Mouse (Mus musculus) kidney, adult 18-20 months (tissue): Measurements from ENCODE around the gene Trappc10.

Experiments
- DNase-seq: peaks from one replicate; pipeline ENCODE4 v3.0.0; 2021

The Trappc10 gene

DNA sequence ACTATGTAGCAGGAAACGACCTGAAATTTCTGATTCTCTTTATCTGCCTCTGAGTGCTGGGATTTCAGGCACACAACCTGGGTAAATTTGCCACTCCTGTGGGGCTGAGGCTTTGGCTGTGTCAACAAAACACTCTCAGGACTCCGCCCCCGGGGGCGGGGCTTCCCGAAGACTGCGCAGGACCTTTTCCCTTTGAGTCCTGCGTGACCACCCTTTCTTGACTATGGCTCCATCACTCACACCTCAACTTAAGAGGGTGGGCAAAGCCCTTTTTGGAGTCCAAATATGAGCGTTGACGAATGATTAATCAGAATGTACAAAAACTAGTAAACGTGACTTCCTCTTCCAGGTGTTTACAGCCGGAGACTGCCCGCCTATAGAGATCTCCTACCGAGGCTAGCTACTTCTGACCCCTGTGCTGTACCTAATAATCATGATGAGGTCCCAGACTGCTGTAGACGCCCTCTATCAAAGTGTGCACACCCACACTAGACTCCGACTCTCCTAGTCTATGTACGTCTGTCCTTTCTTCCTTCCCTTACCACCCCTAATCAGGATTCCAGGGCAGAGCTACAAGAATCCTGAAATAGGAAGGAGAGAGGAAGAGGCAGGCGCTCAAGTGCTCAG lies 85.1 kb downstream of the Trappc10 start:
- DNase-seq: peak; percentile 85

DNA sequence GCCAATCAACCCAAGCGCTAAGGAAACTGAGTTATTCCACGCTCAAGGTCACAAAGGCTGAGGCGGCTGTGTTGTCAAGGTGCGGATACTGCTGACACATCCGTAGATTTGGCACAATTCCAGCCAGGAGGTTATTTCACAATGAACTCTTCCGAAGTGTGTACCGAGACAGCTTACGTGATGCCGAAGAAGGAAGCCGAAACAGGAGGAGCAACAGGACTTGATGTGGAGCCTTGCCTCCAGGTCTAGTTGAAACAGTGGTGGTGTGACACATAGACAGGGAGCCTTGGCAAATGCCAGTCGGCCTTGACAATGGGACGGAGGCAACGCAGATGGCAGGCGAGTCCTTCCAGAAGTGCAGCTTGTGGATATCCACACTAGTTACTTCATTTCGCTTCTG lies 86.4 kb downstream of the Trappc10 start:
- no peak for DNase-seq

DNA sequence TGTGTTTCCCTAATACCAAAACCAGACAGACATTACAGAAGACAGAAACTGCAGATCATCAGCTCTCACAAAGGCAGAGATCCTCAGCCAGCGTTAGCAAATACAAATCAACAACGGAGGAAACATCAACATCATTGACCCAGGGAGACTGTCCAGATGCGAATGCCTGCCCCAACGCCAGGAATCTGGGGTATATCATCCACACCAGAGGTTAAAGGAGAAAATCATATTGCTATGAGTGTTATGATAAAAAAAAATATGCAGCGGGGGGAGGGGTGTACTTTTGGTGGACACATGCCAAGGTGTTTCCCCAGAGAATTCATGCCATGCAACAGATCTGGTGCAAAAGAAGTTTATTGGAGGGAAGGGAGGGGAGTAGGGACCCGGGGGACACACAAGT lies 87.5 kb downstream of the Trappc10 start:
- DNase-seq: no peak

- no peak for DNase-seq
These were observed 95.3 kb downstream of the Trappc10 start for GRCm38 (mm10) chr10:78148834-78149766.

- no peak for DNase-seq
These were observed 96.5 kb downstream of the Trappc10 start for GRCm38 (mm10) chr10:78147908-78148441.

DNA sequence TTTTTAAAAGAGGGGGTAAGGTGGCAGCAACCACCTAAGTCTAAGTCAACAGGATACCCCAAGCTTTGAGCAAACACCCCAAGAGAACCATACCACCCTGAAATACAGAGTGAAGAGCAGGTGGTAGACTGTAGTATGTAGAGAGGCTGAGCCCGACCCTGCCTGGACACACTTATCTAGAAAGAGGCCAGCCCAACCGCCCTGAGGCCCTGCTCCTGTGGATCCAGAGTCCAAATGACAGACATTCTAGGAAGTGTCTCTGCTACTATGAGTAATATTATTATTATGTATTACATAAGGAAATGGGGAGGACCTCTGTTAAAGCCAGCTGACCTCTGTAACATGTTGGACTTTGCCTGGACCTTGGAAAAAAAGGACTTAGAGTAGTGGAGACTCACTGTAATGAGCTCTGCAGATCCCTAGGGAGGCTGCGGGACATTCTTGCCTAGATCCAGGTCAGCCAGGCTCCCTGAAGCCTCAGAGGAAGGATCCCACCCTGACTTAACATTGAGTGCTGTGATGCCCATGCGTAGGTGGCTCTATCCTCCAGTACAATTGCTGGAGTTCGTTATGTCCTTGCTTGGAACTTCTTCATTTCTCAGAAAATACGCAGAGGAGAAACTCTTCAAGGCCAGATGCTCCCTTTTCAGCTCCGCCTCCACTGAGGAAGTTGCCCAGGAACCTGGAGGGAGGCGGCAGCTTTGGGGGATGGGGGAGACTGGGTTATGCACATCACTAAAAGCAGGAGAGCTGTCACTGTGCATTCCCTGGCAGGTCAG lies 100.5 kb downstream of the Trappc10 start:
- peak; percentile 46 for DNase-seq

- DNase-seq: no peak
These were observed 103.6 kb downstream of the Trappc10 start for GRCm38 (mm10) chr10:78140843-78141242.

DNA sequence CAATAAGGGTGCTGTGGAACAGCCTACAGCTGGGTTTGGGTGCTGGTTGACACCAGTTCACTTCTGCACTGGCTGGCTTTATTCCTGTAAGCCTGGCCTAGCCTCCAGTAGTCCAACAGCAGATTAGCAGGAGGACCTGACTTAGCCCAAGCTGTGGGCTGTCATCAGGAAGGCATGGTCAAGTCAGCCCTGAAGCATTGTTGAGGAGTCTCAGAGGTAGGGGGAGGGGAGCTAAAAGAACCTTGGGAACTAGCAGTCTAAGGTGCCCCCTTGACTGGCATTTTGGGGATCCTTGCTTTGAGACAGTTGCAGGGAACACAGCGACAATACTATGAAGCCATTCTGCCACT lies 104.2 kb downstream of the Trappc10 start:
- no peak for DNase-seq

GRCm38 (mm10) chr10:78139572-78140250 lies 104.7 kb downstream of the Trappc10 start:
- no peak for DNase-seq

GRCm38 (mm10) chr10:78138812-78139523 lies 105.5 kb downstream of the Trappc10 start:
- peak; percentile 59 for DNase-seq

DNA sequence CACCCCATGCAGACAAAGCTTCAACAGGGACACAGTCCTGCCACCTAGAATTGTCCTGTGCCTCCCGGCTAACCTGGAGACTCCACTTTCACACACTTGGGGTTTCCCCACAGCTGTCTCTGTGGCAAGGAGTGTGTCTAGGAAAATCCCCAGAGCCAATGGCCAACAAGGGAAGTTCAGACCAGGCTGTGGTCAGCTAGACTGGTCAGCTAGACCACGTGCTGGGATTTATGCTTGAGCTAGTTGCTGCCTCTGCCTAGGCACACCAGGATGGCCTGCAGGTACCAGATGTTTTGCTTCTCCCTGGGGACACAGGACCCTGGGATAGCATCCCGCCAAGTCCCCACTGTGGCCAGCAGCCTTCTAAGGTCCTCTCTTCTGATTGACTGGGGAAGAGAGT lies 107.2 kb downstream of the Trappc10 start:
- DNase-seq: no peak
